Mouse (Mus musculus): Measurements from ENCODE around the gene Fabp3.

Gene Fabp3

DNA sequence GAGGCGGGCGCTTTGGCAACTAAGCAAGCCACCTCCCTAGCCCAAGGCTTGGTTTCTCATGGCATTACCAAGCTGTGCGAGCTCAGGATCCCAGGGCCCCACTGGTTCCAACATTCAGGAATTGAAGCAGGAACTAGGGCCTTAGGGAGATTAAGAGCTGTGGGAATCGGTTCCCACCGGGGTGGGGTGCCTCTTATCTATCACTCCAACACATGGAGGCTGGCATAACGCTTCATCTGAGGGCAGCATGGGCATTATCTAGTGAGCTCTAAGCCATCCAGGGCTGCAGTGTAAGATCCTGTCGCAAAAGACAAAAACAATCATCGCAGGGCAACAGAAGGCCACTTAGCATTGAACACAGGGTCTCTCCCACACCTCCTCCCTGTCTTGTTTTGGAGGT, 13.9 kb upstream of the Fabp3 start:
- no peak for DNase-seq (ENCODE audit: low read depth, low spot score)

DNA sequence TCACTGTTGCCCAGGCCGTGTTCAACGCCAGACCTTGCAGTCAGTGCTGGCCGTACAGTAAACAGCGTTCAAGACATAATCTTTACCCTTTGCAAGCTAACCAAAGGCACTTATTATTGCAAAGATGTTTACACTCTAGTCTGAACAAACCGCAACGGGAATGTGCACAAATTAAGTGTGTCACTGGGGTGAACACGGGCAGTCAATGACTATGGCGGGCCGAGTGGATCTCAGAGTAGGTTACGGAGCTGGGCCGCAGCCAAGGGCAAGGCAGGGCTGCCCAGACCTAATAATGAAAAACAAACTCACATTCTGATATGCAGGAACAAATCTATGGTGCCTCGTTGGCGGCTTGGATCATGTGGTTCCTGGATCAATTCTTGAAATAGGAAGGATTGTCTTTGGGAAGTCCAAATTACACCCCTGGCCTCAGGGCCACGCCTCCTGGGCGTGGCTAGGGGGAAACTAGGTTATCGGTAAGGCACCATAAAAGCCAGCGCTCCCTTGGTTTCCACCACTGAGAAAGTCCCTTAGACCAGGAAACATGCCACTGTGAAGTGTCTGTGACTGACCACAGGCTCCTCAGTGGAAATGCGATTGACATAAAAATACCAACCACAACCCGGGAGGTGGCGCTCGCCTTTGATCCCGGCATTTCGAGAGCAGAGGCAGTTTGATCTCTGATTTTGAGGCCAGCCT, 13.2 kb upstream of the Fabp3 start:
- DNase-seq (ENCODE audit: low read depth, low spot score): no peak

DNA sequence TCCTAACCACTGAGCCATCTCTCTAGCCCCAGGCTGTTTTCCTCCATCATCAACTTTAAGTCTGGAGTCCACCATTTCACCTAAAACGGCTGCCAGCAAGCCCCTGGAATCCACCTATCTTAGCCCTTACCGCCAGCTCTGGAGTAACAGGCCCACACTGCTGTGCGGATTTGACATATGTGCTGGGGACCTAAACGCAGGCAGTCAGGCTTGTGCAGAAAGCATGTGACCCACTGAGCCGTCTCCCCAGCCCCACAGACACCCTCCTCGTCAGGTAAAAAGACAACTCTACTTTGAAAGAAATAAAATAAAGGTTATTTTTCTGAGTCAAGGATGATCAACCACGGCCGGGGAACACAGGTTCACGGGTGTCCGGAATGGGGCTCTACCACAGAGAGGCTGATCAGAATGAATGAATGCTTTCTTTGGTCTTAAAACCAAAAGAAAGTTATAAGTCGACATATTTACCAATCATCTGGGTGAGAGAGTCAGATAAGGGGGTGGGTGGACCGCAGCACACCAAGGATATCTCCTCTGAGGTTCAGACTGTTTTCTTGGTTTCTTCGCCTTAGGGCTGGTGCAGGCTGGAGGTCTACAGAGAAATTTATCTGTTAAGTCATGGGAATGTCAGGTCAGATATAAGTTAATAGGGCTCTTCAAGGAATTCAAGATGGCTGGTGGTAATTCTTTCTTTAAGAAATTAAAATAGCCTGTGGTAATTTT, 12.0 kb upstream of the Fabp3 start:
- DNase-seq (ENCODE audit: low read depth, low spot score): no peak

DNA sequence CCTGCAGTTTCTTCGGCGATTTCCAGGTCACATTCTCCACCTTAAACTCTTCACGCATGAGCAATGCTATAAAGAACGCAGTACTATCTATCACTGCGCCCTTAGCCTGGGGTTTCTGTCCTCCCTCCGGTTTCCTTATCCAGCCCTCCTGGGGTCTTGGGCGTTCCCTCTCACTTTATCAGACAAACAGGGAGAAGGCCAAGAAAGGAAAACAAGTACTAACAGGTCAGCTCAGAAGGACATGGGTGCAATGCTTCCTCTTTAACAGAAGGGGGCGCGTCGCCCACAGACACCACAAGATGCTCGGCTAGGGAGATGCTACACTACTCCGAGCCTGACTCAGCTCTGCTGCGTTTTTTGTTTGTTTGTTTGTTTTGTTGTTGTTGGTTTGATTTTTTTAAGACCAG, 11.3 kb upstream of the Fabp3 start:
- no peak for DNase-seq (ENCODE audit: low read depth, low spot score)

DNA sequence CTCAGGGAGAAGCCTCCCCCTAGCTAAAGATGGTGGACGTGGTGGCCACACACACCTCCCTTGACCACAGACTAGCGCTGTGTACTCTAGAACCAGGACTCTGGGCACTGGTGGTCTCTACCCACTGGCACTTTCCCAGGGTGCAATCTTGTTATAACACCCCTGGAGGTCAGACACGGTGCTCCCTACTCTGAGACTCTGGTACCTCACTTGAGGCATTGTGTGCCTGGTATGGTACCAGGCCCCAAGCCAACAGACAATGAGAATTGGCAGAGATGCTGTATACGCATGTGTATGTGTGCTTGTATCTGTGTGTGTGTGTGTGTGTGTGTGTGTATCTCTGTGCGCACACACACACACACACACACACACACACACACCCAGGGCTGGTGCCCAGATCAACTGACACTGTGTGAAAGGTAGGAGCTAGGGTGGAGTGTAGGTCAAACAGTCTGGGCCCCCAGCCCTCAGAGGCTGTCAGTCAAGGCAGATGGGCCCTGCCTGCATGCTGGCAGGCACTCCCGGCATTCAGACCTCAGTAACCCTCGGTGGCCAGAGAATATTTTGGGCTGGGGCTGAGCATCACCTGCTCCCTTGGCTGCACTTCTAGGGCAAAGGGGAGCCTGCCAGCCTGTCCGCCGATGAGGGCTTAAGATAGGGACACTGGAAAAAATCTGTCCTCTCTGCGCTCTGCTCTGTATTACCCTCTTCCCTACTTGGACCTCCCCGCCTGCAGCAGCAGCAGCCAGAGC, 9.3 kb upstream of the Fabp3 start:
- no peak for DNase-seq (ENCODE audit: low read depth, low spot score)

DNA sequence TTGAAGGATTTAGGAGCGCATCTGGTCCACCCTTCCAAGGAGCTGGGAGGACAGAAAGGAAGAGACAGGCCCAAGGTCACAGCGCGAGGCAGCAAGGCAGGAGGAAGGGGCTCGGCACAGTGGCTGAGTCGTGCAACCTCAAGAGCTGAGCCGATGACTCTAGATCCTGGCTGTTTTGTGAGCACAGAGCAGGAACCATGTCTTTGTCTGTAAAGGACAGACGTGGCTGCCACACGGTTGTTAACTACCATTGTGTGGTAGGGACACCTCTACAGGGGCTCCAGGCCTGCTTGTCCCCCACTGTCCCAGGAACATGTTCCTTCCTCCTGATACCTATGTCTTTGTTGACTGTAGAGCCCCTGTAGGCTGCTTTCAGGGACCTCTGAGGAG, 8.8 kb upstream of the Fabp3 start:
- no peak for DNase-seq (ENCODE audit: low read depth, low spot score)

DNA sequence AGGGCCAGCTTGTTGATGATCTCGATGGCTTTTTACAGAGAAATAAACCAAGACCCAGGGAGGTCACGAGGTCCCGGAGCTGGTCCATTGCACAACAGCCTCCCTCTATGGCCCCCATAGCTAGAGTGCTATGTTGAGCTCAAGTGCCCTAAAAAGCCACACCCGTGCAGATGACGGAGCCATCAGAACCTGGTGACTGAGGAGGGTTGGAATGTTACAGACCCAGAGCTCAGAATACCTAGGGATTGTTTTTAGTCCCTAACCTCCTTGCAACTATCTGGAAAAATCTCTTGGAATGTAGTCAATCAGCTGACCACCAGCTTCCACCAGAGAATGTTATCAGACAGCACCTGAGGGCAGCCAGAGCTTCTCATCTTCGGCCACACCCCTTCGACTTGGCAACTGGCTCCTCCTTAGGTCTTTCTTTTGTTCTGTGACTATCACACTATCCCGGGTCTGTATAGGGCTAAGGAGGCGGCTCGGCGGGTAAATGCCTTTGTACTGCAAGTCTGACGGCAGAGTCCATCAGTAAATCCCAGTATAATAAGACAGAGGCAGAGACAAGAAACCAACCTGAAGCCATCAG, 6.0 kb upstream of the Fabp3 start:
- no peak for DNase-seq (ENCODE audit: low read depth, low spot score)

DNA sequence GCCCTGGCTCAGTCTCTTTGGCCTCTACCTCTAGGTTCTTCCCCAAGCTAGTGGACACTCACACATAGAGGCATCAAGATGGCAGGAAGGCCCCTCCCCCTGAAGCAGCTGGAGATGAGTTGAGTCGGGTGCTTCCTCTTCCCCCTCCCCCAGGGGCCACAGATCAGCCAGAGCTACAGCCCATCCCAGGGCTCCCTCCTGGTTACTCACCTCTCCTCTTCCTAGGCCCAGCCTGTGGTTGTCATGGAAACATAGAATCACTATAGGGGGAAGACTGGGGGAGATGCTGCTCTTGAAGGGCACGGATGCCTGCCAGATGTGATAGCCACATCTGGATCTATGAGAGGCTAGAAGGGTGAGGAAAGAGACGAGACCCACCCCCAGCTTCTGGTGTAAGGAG, 3.6 kb upstream of the Fabp3 start:
- DNase-seq (ENCODE audit: low read depth, low spot score): no peak

DNA sequence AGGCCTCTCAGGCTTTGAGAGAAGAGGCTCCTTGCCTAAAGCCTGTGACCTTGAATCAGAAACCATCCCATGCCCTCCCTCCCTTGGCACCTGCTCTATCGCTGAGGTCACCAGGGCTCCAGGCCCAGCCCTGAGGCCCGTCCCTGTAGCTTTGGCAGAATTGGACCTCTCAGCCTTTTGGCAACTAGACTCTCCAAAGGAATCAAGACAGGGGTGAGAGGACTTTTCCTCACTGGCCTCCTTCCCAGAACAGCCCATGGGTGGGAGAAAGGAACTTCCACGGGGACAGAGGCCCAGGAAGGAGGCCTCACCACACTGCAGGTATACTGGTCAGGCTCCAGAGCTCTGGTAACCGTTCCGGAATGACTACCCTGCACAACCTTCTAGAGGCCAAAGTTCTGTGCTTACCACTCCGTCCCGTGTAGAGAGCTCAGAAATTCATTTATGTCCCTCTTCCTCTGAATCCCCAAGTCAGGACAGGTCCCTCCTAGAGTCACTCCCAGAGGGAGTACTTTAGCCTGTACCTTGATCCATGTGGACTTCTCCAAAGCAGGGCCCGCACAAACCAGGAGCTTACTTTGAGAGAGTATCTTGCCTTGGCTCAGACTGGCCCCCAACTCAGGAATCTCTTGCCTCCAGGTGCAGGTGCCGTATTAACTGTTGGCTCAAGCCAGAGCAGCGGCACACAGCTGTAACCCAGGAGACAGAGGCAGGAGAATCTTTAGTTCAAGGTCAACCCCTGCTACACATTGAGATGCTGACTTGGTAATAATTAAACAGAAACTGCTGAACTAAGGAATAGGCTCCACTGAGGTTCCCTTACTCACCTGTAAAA, 1.4 kb upstream of the Fabp3 start:
- DNase-seq (ENCODE audit: low read depth, low spot score): no peak

DNA sequence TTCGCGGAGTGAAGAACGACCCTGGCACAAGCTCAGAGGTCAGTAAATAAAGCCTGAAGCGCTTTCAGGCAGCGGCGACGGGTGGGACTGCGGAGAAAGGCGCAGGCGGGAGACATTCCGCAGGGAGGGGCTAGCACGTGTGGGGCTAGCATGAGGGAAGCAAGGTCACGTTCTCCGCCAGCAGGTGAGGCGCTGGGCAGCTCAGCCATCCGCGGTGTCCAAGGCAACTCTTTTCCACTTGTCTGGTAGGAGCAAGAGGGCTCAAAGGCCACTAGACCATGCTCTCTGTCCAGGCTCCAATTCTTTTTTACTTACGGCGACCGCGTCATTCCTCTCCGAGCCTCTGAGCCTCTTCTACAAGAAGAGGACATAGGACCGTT, 554 bp upstream of the Fabp3 start:
- DNase-seq (ENCODE audit: low read depth, low spot score): no peak

DNA sequence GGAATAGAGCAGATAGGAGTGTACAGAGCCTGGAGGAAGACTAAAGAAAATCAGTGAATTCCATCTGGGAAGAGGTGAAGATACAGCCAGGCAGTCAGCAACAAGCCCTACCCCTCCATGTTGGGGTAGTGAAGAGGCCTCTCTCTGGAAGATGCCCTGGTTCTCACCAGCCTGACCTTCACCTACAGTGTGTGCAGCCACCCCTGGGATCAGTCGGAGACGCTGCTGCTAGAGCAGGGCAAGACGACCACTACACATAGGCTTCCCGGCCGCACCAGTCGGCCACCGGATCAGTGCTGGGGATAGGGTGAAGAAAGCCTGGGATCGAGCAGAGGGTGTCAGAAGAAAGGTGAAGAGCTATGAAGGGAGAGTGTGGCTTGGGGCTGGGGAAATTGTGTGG, 859 bp downstream of the Fabp3 start:
- no peak for DNase-seq (ENCODE audit: low read depth, low spot score)

DNA sequence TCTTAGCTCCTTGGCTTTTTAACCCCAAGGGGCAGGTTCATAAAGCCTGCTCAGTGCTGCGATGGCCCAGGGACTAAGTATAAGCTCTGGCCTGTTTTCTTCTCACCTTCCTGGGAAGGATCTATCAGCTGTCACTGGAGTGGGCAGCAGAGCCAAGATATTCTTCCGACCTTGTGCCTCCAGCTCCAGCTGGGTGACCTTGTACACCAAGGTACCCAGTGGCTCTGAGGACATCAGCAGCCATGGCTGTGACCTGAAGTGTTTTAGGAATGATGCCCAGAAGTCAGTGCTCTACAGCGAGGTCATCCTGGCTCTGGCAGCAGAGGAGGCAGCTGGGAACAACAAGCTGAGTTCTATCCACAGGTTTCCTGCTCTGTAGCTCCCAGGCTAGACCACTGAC, 4.1 kb downstream of the Fabp3 start:
- no peak for DNase-seq (ENCODE audit: low read depth, low spot score)

DNA sequence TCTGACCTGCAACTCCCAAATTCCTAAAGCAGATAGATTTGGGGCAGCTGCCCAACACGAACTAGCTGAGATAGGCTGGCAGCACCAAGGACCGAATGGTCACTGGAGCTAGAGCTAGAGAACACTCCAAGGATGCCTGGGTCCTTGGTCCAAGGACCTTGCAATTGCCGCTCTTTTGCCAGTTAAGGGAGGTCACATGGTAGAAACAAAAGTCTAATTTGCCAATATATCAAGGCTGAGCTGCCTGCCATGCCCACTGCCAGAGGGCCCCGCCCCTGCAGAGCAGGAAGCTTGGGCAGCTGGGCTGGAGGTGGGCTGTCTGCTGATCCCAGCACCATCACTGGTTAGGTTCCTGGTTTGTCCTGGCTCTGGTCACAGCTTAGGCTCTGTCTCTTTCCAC, 5.2 kb downstream of the Fabp3 start:
- DNase-seq (ENCODE audit: low read depth, low spot score): no peak

DNA sequence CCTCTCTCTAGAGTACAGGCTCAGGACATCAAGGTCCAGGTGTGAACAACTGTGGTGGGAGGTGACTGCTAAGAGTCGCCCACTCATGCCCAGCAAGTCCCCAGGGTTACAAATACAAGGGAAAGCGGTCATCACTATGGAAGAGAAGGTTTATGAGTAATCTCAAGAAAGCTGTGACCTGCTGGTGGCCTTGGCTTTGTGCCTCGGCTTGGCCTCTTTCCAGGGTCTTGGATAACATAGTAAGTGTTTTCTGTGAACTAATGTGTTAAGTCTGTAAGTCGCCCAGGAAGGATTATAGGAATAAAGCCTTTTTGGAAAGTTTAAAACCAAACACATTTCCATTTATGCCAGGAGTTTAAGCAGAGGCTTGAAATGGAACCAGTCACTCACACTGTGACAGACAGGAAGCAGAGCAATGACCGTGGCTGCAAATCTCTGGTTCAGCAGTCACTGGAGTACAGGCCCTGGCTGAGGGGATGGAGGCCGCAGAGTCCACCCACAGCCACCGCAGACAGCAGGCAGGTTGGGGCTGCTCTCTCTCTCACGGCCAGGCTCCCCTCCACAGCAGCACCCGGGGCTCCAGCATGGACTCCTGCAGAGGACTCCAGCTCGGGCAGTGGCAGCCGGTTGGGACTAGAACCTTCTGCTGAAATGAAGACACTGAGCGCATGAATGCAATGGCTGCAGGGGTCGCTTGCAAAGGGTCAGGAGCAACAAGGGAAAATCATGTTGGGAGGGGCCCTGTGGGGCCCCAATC, 7.6 kb downstream of the Fabp3 start:
- no peak for DNase-seq (ENCODE audit: low read depth, low spot score)

DNA sequence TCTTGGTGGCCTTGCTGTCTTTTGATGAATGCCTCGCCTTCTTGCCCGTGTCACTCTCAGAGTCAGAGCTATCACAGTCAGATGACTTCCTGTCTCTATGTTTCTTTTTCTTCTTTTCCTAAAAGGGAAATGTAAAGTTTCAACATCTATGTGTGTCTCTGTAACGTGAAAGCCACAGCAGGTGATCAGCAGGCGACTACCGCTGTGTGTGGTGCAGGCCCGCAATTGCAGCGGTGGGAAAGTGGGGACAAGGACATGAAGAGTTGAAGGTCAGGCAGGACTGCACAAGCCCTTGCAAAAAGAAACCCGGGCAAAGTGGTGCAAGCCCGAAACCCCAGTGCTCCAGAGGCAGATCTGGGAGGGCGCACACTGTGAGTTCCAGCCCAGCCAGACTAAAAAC, 8.3 kb downstream of the Fabp3 start:
- no peak for DNase-seq (ENCODE audit: low read depth, low spot score)

DNA sequence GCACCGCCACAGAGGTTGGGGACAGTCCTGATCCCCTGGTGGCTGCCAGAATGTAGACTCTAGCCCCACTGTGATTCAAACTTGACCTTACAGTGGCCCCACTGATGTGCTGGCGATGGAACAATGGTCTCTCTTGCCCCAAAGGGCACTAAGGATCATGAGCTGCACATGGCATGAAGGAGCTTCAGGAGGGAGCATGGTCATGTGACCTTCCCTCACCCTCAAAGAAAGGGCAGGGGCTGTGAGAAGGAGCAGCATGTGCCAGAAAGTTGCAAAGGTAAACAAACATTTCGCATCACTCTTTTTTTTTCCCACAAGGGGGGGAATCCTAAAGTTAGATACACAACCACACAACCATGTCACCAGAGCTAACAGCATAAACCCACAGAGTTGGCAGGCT, 9.7 kb downstream of the Fabp3 start:
- no peak for DNase-seq (ENCODE audit: low read depth, low spot score)

DNA sequence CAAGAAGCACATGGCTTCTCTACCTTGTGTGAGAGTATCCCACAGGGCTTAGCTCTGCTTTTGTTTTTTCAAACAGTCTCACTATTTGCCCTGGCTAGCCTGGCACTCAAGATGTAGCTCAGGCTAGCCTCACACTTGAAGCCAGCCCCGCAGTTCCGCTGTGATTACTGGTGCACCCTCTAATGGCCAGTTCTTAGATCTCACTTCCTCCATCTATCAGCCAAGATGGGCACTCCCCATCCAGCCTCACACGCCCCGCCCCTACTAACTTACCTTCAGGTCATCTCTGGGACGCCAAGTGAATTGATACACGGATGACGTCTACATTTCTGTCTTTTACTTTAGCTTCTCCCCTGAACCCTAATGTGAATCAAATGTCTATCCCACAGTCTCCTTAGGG, 11.2 kb downstream of the Fabp3 start:
- no peak for DNase-seq (ENCODE audit: low read depth, low spot score)

DNA sequence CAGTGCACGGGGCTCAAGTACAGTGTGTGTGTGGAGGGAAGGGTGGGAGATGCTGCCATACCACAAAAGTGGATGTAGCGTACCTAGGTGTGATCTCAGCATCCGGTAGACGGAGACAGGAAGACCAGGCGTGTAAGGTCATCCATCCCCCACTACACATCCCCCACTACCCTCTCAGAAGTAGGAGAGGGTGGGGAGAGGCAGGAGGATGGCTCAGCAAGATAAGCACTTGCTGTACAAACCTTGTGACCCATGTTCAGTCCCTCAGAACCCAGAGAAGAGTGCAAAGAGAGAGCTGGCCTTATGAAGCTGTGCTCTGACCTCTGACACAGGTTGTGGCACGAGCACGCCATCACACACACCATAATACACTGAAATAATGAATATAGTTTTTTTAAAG, 13.2 kb downstream of the Fabp3 start:
- DNase-seq (ENCODE audit: low read depth, low spot score): no peak

DNA sequence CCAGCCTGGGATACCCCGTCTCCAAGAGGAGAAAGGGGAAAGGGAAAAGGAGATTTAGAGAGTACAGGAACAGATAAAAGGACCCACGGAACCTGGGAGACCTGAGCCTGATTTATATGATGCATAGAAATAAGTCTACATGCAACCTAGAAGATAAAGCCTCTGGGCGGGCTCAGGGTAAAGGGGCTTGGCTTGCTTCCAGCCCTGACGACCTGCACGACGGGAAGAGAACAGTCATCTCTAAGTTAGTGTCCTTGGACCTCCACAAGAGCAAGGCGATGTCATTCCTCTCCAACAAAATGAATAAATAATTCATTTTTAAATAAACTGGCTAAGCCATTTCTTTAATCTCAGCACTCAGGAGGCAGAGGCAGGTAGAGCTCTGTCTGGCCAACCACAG, 14.2 kb downstream of the Fabp3 start:
- no peak for DNase-seq (ENCODE audit: low read depth, low spot score)

DNA sequence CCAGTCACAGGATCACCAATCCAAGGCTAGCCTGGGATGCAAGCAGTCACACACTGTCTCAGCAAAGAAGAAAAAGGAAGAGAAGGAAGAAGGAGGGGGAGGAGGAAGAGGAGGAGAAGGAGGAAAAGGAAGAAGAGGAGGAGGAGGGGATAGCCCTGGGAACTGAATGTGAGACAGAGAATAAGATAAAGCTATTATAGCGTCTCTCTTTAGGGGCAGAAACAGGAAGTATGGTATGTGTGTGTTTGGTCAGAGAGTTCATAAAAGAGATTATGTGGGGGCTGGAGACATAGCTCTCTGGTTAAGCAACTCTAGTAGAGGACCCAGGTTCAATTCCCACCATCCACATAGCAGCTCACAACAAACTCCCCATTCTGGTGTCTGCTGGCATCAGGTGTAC, 14.8 kb downstream of the Fabp3 start:
- no peak for DNase-seq (ENCODE audit: low read depth, low spot score)

DNA sequence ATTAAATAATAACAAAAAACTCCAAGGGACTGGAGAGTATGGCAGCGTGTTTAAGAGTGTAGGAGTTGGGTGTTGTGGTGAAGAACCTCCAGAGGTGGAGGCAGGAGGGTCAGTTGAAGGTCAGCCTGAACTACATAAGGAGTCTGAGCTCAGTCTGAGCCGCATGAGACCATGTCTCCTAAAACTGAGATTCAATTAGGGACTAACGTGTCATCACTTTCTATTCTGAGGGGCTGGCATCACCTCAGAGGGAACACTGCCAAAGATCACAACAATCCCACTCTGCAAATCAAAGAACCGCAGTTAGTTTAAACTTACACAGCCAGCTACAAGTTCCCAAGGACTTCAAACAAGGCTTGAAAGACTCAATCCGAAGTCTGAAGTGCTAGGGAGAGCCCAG, 15.2 kb downstream of the Fabp3 start:
- no peak for DNase-seq (ENCODE audit: low read depth, low spot score)
